Mouse (Mus musculus): ENCODE results near the gene Ndufa6. TPM values are rescaled to one million over a fixed set of nuclear protein-coding genes. Genes with fewer than 3 reads are reported as not detected.

Gene Ndufa6
- polyA plus RNA-seq, 1 experiment from 2014 or later: 277 TPM

DNA sequence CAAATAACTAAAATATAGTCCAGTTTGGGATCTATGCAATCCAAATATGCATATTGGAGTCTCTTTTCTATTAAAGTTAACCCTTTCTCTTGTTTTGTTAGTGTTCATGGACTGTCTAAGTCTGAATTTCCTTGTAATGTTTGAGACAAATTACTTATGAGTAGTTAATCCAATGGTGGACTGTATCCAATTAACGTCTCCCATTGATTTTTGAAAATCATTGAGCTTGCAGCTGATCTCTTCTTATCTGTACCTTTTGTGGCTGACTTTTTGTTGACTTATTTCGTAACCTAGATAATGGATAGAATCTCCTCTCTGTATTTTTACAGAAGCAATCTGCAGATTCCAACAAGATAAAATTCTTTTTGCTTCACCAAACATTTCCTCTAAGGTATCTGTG lies 28.3 kb upstream of the Ndufa6 start:
- H3K36me3 ChIP-seq (ENCODE audit: control insufficient read depth, insufficient read depth, low read length): no peaks in the 10 kb centered on the region
- ATAC-seq (ENCODE audit: low FRiP score): no peak
- no peak for DNase-seq (ENCODE audit: low spot score)
- no peaks in the 10 kb centered on the region for H3K27me3 ChIP-seq (ENCODE audit: control insufficient read depth, insufficient read depth, low read length)
- 90% methylated on average over 2 of the region's 2 CpGs for WGBS
- H3K27ac ChIP-seq (ENCODE audit: low read depth, low read length): no peak overlapping the region
- H3K4me1 ChIP-seq (replicated peaks; ENCODE audit: control insufficient read depth, insufficient read depth, low read length): no peaks in the 10 kb centered on the region
- H3K4me3 ChIP-seq (ENCODE audit: low read depth, low read length): no peak overlapping the region
- H3K4me2 ChIP-seq (replicated peaks; ENCODE audit: low read depth, low read length): no peak overlapping the region
- H3K9me3 ChIP-seq (ENCODE audit: control insufficient read depth, low read length): no peaks in the 10 kb centered on the region
- H3K9ac ChIP-seq (ENCODE audit: low read depth, low read length): no peak overlapping the region

DNA sequence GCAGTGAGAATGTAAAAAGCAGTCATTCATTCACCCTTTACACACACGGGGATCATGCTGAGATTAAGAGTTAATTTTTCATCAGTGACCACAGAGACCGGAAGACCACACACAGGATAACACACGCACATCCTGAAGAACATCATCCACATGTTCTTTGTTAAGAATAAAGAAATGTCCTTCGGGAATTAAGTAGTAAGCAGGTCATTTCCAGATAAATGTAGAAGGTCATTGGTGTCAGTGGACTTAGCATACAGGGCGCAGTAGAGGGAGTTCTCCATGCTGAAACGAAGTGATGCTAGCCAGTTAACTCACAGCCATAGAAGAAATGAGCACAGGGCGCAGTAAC lies 26.6 kb upstream of the Ndufa6 start:
- WGBS: 39% methylated on average over 7 of the region's 7 CpGs
- no peak overlapping the region for H3K27ac ChIP-seq (ENCODE audit: low read depth, low read length)
- H3K4me2 ChIP-seq (replicated peaks; ENCODE audit: low read depth, low read length): peak overlapping the region; percentile 59
- peak overlapping the region; percentile 45; the same call in 1 of the 2 replicates for H3K9ac ChIP-seq (ENCODE audit: low read depth, low read length)
- no peak for DNase-seq (ENCODE audit: low spot score)
- no peaks in the 10 kb centered on the region for H3K9me3 ChIP-seq (ENCODE audit: control insufficient read depth, low read length)
- 0 out of 2 replicates have a peak, but pooled peaks have one; percentile 4 for ATAC-seq (ENCODE audit: low FRiP score)
- peak overlapping the region; percentile 30 for H3K4me3 ChIP-seq (ENCODE audit: low read depth, low read length)
- H3K4me1 ChIP-seq (replicated peaks; ENCODE audit: control insufficient read depth, insufficient read depth, low read length): no peaks in the 10 kb centered on the region
- H3K27me3 ChIP-seq (ENCODE audit: control insufficient read depth, insufficient read depth, low read length): no peaks in the 10 kb centered on the region
- no peaks in the 10 kb centered on the region for H3K36me3 ChIP-seq (ENCODE audit: control insufficient read depth, insufficient read depth, low read length)

DNA sequence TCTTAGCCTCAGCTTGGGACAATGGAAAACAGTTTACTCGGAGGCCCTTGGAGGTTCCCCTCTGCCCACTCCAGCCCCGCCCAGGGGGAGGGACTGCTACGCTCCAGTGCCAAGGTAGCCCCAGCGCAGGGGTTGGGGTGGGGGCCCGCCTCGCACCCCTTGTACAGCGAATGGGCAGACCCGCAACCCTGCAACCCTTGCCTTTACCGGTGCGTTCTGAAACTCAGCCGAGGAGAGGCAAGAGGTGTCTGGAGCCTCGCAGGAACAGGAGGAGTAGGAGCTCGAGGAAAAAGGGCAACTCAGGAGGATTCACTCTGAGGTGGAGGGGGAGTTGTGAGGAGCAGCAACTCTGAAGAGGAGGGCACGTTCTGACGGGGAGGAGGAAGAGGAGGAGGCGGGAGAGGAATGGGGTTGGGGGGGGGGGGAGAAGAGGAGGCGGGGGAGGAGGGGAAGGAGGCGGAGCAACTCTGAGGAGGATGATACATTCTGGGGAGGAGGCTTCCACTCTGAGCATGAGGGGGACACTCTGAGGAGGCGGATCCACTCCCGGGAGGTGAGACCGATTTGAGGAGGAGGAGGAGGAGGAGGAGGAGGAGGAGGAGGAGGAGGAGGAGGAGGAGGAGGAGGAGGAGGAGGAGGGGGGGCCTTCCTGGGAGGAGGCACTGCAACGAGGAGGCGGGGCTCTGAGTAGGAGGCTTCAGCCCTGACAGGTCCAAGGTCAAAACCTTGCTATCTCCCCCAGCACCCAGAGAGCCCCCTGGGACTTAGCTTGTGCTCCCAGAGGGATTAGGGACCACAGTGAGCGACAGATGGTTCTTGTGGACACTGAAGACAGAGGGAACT lies 26.0 kb upstream of the Ndufa6 start, which contains the start of gene Cyp2d22:
Gene Cyp2d22 (minus strand): TSS at position 390 of the 843 bp plus-strand sequence.
- Histone ChIP-seq H3K36me3 (ENCODE audit: control insufficient read depth, insufficient read depth, low read length) (no peaks in the 10 kb centered on the region), H3K4me3 (ENCODE audit: low read depth, low read length) (peak within 1 kb of the TSS; percentile 30), H3K4me2 (replicated peaks; ENCODE audit: low read depth, low read length) (peak within 1 kb of the TSS; percentile 59), H3K27me3 (ENCODE audit: control insufficient read depth, insufficient read depth, low read length) (no peaks in the 10 kb centered on the region), H3K4me1 (replicated peaks; ENCODE audit: control insufficient read depth, insufficient read depth, low read length) (no peaks in the 10 kb centered on the region), H3K9me3 (ENCODE audit: control insufficient read depth, low read length) (no peaks in the 10 kb centered on the region), H3K27ac (ENCODE audit: low read depth, low read length) (no peak within 1 kb of the TSS), H3K9ac (ENCODE audit: low read depth, low read length) (peak within 1 kb of the TSS; percentile 49; the same call in 1 of the 2 replicates)
- DNase-seq (ENCODE audit: low spot score): peak; percentile 58
- WGBS: 2% methylated on average over 16 of the region's 24 CpGs
- peak; percentile 70 for ATAC-seq (ENCODE audit: low FRiP score)

DNA sequence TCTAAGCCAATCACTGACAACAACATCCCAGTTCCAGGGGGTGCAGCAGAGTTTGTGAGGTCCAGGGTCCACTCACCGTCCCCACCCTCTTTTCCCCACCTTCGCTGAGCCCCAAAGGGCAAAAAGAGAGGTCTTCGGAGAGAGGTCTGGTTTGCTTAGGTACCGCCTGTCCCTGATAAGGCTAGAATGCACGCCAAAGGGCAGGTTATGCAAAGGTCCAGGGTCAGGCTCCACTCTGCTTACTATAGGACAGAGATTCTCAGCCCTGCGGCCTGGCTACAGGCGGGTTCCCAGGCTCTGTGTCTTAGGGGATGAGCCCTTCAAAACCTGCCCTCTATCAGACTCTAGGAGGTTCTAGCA lies 25.4 kb upstream of the Ndufa6 start:
- Histone ChIP-seq H3K4me2 (replicated peaks; ENCODE audit: low read depth, low read length) (peak overlapping the region; percentile 59), H3K4me1 (replicated peaks; ENCODE audit: control insufficient read depth, insufficient read depth, low read length) (no peaks in the 10 kb centered on the region), H3K27me3 (ENCODE audit: control insufficient read depth, insufficient read depth, low read length) (no peaks in the 10 kb centered on the region), H3K36me3 (ENCODE audit: control insufficient read depth, insufficient read depth, low read length) (no peaks in the 10 kb centered on the region), H3K9ac (ENCODE audit: low read depth, low read length) (no peak overlapping the region), H3K27ac (ENCODE audit: low read depth, low read length) (no peak overlapping the region), H3K9me3 (ENCODE audit: control insufficient read depth, low read length) (no peaks in the 10 kb centered on the region), H3K4me3 (ENCODE audit: low read depth, low read length) (peak overlapping the region; percentile 30)
- WGBS: 18% methylated on average over 7 of the region's 7 CpGs
- no peak for DNase-seq (ENCODE audit: low spot score)
- ATAC-seq (ENCODE audit: low FRiP score): no peak

DNA sequence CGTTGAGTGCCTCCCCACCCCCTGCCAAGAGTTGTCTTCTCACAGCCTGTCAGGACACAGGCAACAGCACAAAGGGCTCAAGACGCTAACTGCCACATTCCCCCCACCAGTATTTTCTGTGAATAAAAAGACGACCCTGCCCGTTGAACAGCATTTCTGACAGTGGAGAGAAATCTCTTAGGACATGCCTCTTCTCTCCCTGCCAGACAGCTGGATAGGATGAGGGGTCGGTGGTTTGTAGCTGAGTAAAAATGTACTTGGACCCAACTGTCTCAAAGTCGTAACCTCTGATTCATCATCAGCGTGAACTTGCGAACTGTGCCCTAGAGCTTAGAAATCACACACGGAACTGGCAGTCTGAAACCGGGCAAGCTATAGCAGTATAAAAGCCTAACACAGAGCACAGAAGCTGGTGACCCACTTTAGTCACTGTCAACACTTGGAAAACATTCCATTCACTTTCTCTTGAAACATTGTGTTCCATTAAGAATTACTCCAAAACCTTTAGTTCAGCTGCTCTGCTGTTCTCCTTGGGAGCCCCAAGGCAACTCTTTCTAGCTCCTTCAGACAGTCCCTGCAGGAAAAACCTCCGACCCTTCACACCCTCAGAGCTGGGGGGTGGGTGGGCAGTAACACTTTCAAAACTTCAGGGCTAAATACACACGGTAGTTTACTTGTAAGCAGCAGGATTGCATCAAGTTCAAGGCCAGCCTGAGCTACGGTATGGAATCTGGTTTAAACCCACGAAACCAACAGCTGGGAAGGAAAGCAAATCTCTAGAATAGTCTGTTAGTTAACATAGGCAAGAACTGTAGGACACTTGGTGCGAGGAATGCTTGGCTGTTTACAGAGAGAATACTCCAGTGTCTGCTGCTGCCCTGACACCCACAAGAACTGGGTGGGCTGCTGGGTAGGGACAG lies 24.4 kb upstream of the Ndufa6 start:
- no peaks in the 10 kb centered on the region for H3K4me1 ChIP-seq (replicated peaks; ENCODE audit: control insufficient read depth, insufficient read depth, low read length)
- no peaks in the 10 kb centered on the region for H3K27me3 ChIP-seq (ENCODE audit: control insufficient read depth, insufficient read depth, low read length)
- no peaks in the 10 kb centered on the region for H3K36me3 ChIP-seq (ENCODE audit: control insufficient read depth, insufficient read depth, low read length)
- 48% methylated on average over 15 of the region's 15 CpGs for WGBS
- no peak overlapping the region for H3K4me2 ChIP-seq (replicated peaks; ENCODE audit: low read depth, low read length)
- no peak overlapping the region for H3K9ac ChIP-seq (ENCODE audit: low read depth, low read length)
- H3K9me3 ChIP-seq (ENCODE audit: control insufficient read depth, low read length): no peaks in the 10 kb centered on the region
- DNase-seq (ENCODE audit: low spot score) (no peak), ATAC-seq (ENCODE audit: low FRiP score) (no peak)
- no peak overlapping the region for H3K4me3 ChIP-seq (ENCODE audit: low read depth, low read length)
- H3K27ac ChIP-seq (ENCODE audit: low read depth, low read length): no peak overlapping the region

DNA sequence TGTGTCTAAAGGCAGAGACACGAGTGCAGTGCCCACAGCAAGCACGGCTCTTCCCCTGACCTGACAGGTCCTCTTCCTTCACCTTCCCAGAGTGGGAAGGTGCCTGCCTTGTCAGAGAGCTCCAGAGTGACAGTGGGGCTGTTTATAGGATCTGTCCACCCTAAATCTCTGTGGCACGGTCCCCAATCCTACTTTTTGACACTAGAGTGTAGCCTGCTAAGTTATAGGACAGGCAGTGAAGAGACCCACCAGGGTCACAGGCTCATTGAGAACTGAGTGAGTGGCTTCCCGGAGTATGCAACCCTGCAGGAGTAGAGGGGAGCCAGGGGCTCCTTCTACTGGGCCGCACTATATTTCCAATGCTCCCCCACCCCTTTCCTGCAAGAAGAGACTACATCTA lies 23.6 kb upstream of the Ndufa6 start:
- WGBS: 78% methylated on average over 5 of the region's 5 CpGs
- Histone ChIP-seq H3K27me3 (ENCODE audit: control insufficient read depth, insufficient read depth, low read length) (no peaks in the 10 kb centered on the region), H3K9me3 (ENCODE audit: control insufficient read depth, low read length) (no peaks in the 10 kb centered on the region), H3K4me3 (ENCODE audit: low read depth, low read length) (no peak overlapping the region), H3K4me2 (replicated peaks; ENCODE audit: low read depth, low read length) (no peak overlapping the region), H3K36me3 (ENCODE audit: control insufficient read depth, insufficient read depth, low read length) (no peaks in the 10 kb centered on the region), H3K27ac (ENCODE audit: low read depth, low read length) (no peak overlapping the region), H3K4me1 (replicated peaks; ENCODE audit: control insufficient read depth, insufficient read depth, low read length) (no peaks in the 10 kb centered on the region), H3K9ac (ENCODE audit: low read depth, low read length) (no peak overlapping the region)
- ATAC-seq (ENCODE audit: low FRiP score) (no peak), DNase-seq (ENCODE audit: low spot score) (no peak)

DNA sequence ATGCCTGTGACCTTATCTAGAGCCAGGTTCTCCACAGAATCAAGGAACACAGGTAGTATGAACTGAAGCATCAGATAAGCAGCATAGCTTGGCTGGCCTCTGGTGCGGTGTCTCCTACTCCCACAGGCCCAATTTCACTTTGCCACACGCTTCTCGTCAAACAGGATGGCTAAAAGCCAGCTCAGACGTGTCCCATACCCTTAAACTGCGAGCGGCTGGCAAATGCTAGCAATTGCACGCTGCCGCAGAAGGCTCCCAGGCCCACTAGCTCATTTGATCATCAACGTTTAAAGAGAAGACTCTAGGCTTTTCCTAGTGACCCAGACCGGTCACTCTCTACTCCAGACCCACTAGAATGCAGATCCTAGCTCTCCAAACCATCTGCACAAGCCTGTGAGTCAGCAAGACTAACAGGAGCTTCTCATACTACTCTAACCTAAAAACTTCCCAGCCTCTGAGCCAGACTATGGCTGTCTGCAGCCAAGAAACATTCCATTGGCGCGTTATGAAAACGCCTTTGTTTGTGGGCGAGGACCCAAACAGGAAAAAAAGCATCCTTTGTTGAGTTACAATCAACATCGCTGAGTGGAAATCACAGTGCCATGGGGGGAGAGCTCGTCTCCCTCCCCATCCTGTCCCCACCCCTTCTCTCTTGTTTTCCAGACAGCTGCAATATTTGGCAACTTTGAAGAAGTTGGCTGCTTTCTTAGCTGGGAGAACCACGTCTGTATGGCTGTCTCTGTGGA lies 22.4 kb upstream of the Ndufa6 start:
- Histone ChIP-seq H3K4me1 (replicated peaks; ENCODE audit: control insufficient read depth, insufficient read depth, low read length) (no peaks in the 10 kb centered on the region), H3K27me3 (ENCODE audit: control insufficient read depth, insufficient read depth, low read length) (no peaks in the 10 kb centered on the region), H3K36me3 (ENCODE audit: control insufficient read depth, insufficient read depth, low read length) (no peaks in the 10 kb centered on the region), H3K9ac (ENCODE audit: low read depth, low read length) (no peak overlapping the region), H3K4me3 (ENCODE audit: low read depth, low read length) (no peak overlapping the region), H3K4me2 (replicated peaks; ENCODE audit: low read depth, low read length) (no peak overlapping the region), H3K9me3 (ENCODE audit: control insufficient read depth, low read length) (no peaks in the 10 kb centered on the region), H3K27ac (ENCODE audit: low read depth, low read length) (no peak overlapping the region)
- no peak for ATAC-seq (ENCODE audit: low FRiP score)
- no peak for DNase-seq (ENCODE audit: low spot score)
- WGBS: 70% methylated on average over 17 of the region's 17 CpGs

DNA sequence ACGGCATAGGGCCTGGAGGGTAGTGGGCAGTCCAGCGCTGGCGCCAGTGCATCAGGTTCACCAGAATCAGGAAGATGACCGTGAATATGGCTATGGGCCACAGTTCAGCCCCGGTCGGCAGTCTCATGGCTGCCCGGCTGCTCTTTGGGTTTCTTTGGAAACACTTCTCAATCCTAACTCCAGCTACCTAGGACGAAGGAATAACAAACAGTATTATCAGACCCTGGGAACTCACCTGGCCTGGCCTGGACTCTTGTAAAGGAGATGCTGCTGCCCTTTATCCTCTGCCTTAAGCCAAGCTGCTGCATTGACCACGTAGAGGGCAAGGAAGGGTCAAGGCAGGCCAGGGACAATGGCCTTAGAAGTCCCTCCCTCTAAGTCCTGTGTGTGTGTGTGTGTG lies 21.7 kb upstream of the Ndufa6 start:
- DNase-seq (ENCODE audit: low spot score) (no peak), ATAC-seq (ENCODE audit: low FRiP score) (no peak)
- no peaks in the 10 kb centered on the region for H3K4me1 ChIP-seq (replicated peaks; ENCODE audit: control insufficient read depth, insufficient read depth, low read length)
- no peaks in the 10 kb centered on the region for H3K36me3 ChIP-seq (ENCODE audit: control insufficient read depth, insufficient read depth, low read length)
- no peak overlapping the region for H3K4me3 ChIP-seq (ENCODE audit: low read depth, low read length)
- H3K9ac ChIP-seq (ENCODE audit: low read depth, low read length): no peak overlapping the region
- no peak overlapping the region for H3K27ac ChIP-seq (ENCODE audit: low read depth, low read length)
- no peaks in the 10 kb centered on the region for H3K27me3 ChIP-seq (ENCODE audit: control insufficient read depth, insufficient read depth, low read length)
- H3K4me2 ChIP-seq (replicated peaks; ENCODE audit: low read depth, low read length): no peak overlapping the region
- 85% methylated on average over 9 of the region's 9 CpGs for WGBS
- H3K9me3 ChIP-seq (ENCODE audit: control insufficient read depth, low read length): no peaks in the 10 kb centered on the region

Data from hindbrain, embryonic 11.5 days (tissue).